Mouse (Mus musculus) lung, postnatal 0 days (tissue): ENCODE results near the gene Vwce.

Experiments
- CTCF ChIP-seq: IDR thresholded peaks from 2 replicates; pipeline ENCODE4 v1.5.1; 2016; ENCODE audit warnings: antibody characterized with exemption, mild to moderate bottlenecking
- EP300 ChIP-seq: IDR thresholded peaks from 2 replicates; pipeline ENCODE4 v1.6.1; 2016; ENCODE audit warnings: antibody characterized with exemption, mild to moderate bottlenecking, control low read depth

- TF ChIP-seq CTCF (no peak), EP300 (no peak)
Measured at GRCm38 (mm10) chr19:10662665-10663064, 28.7 kb downstream of the Vwce start.
